12 mouse cellular contexts compared by ENCODE assay signal in the genomic region with DNA sequence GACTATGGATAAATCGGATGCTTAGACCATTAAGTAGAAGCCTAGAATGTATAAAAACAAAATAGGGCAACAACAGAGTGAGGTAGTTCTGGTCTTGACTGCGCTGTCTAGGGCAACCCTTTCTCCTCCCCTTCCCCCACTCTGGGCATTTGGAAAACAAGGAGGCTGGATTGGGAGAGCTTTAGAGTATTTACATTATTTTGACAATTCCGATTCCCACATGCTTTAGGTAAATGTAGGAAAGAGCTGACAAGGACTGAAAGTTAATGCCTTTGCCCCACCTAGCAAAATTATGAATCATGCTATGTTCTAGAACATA. TPM values are rescaled to one million over a fixed set of nuclear protein-coding genes. Genes with fewer than 3 reads are reported as not detected.
DNase-seq lines count a peak whose midpoint lies in the region; ATAC-seq and TF ChIP-seq lines count a peak whose summit lies in the region.
"Had no signal": no experiment of that assay in that cellular context is flagged by ENCODE, and none has a peak within 500 bp of the region (broad histone marks: within the 10 kb centered on the region; RNA-seq: fewer than 3 reads in every experiment).

No protein-coding gene starts in this region.

- H3K4me1 ChIP-seq in hindbrain, embryonic 12.5 days: peaks cover 13% of the 10 kb centered on the region
- H3K4me1 ChIP-seq in hindbrain, embryonic 14.5 days (replicated peaks; ENCODE audit: control insufficient read depth, insufficient read depth, low read length): 0 out of 2 replicates have a peak, but pooled peaks cover 3% of the 10 kb centered on the region
- H3K4me1 ChIP-seq in CH12.LX (ENCODE audit: control insufficient read depth in 1 of 2, insufficient read depth in 2 of 2): peaks cover 10 to 35% of the 10 kb centered on the region in 2 experiments
- H3K4me1 ChIP-seq in limb, embryonic 13.5 days: peaks cover 18% of the 10 kb centered on the region

- TF ChIP-seq EP300 in CH12.LX (IDR thresholded peaks at IDR 0.05; ENCODE audit: low read length): no peak

- 0 out of 2 replicates have a peak, but pooled peaks cover 3% of the 10 kb centered on the region for H3K27me3 ChIP-seq in hindbrain, embryonic 12.5 days
- H3K27me3 ChIP-seq in hindbrain, embryonic 14.5 days (ENCODE audit: control insufficient read depth, insufficient read depth, low read length): no peaks in the 10 kb centered on the region; the same call in 1 of the 2 replicates
- H3K27me3 ChIP-seq in CH12.LX (replicated peaks): peaks cover 5% of the 10 kb centered on the region
- no peaks in the 10 kb centered on the region for H3K27me3 ChIP-seq in limb, embryonic 13.5 days
- H3K27me3 ChIP-seq: liver, embryonic 13.5 days had no signal

- 52% methylated on average over 3 of the region's 3 CpGs for WGBS in hindbrain, embryonic 12.5 days
- WGBS in hindbrain, embryonic 14.5 days: 61% methylated on average over 3 of the region's 3 CpGs
- 48% methylated on average over 3 of the region's 3 CpGs for WGBS in limb, embryonic 13.5 days

- peak overlapping the region; percentile 26 for H3K4me2 ChIP-seq in hindbrain, embryonic 12.5 days (replicated peaks)
- no peak overlapping the region for H3K4me2 ChIP-seq in hindbrain, embryonic 14.5 days (replicated peaks)
- H3K4me2 ChIP-seq in CH12.LX (ENCODE audit: insufficient read depth, low read depth, poor library complexity, severe bottlenecking): peak overlapping the region; percentile 73; the same call in 1 of the 2 replicates
- H3K4me2 ChIP-seq in limb, embryonic 13.5 days (replicated peaks): peak overlapping the region; percentile 47
- H3K4me2 ChIP-seq: liver, embryonic 13.5 days had no signal

- no peak overlapping the region for H3K4me3 ChIP-seq in hindbrain, embryonic 12.5 days
- H3K4me3 ChIP-seq in hindbrain, embryonic 14.5 days (replicated peaks; ENCODE audit: low read length): no peak overlapping the region
- no peak overlapping the region for H3K4me3 ChIP-seq in CH12.LX (replicated peaks in 1 of 3; ENCODE audit: low read depth in 2 of 3, low read length in 2 of 3, poor library complexity in 1 of 3)
- H3K4me3 ChIP-seq in limb, embryonic 13.5 days: no peak overlapping the region
- H3K4me3 ChIP-seq: heart, embryonic 10.5 days; layer of hippocampus, adult 2 months; liver, embryonic 13.5 days had no signal

- TF ChIP-seq CTCF in CH12.LX (conservative IDR thresholded peaks at IDR 0.05 in 1 of 2, IDR thresholded peaks at IDR 0.05 in 1 of 2; ENCODE audit: low read depth in 2 of 2, low read length in 2 of 2): no peak

- H3K79me2 ChIP-seq in CH12.LX (replicated peaks; ENCODE audit: control insufficient read depth, extremely low read depth, insufficient read depth, poor library complexity, severe bottlenecking): no peaks in the 10 kb centered on the region

- no peak overlapping the region for H3K9ac ChIP-seq in hindbrain, embryonic 12.5 days
- no peak overlapping the region for H3K9ac ChIP-seq in hindbrain, embryonic 14.5 days
- no peak overlapping the region for H3K9ac ChIP-seq in CH12.LX (ENCODE audit: insufficient read depth, low read depth)
- no peak overlapping the region for H3K9ac ChIP-seq in limb, embryonic 13.5 days
- H3K9ac ChIP-seq: liver, embryonic 13.5 days had no signal

- H3K36me3 ChIP-seq in hindbrain, embryonic 12.5 days: no peaks in the 10 kb centered on the region
- H3K36me3 ChIP-seq in hindbrain, embryonic 14.5 days (replicated peaks; ENCODE audit: control insufficient read depth, insufficient read depth): no peaks in the 10 kb centered on the region
- no peaks in the 10 kb centered on the region for H3K36me3 ChIP-seq in CH12.LX (replicated peaks in 1 of 2; ENCODE audit: control insufficient read depth in 1 of 2, insufficient read depth in 1 of 2, low read length in 1 of 2)
- no peaks in the 10 kb centered on the region for H3K36me3 ChIP-seq in limb, embryonic 13.5 days
- H3K36me3 ChIP-seq: heart, embryonic 10.5 days; liver, embryonic 13.5 days had no signal

- no peak for ATAC-seq in hindbrain, embryonic 12.5 days (ENCODE audit: low FRiP score)
- ATAC-seq in hindbrain, embryonic 14.5 days (ENCODE audit: low FRiP score): no peak
- no peak for ATAC-seq in limb, embryonic 13.5 days (ENCODE audit: low FRiP score, low read depth)

- in situ Hi-C loops in CH12.LX (cut with MboI; ENCODE audit: low pct_ligation_motif_present, low pct_unique_long_range_greater_than_20kb, low sequenced_read_pairs): no loop called here

- no peak overlapping the region for H3K27ac ChIP-seq in hindbrain, embryonic 12.5 days
- no peak overlapping the region for H3K27ac ChIP-seq in hindbrain, embryonic 14.5 days
- no peak overlapping the region for H3K27ac ChIP-seq in CH12.LX (ENCODE audit: insufficient read depth, low read depth)
- no peak overlapping the region for H3K27ac ChIP-seq in limb, embryonic 13.5 days
- H3K27ac ChIP-seq: layer of hippocampus, adult 2 months; liver, embryonic 13.5 days had no signal

- no peaks in the 10 kb centered on the region for H3K9me3 ChIP-seq in hindbrain, embryonic 12.5 days (replicated peaks)
- H3K9me3 ChIP-seq in hindbrain, embryonic 14.5 days (ENCODE audit: control insufficient read depth, low read length): no peaks in the 10 kb centered on the region
- no peaks in the 10 kb centered on the region for H3K9me3 ChIP-seq in CH12.LX (replicated peaks; ENCODE audit: low read length)
- H3K9me3 ChIP-seq in limb, embryonic 13.5 days: no peaks in the 10 kb centered on the region
- H3K9me3 ChIP-seq: heart, embryonic 10.5 days; liver, embryonic 13.5 days had no signal

- dilution Hi-C loops in CH12.LX (cut with MboI; ENCODE audit: extremely low pct_ligation_motif_present, extremely low pct_unique_long_range_greater_than_20kb, low sequenced_read_pairs): no loop called here

- no peak for DNase-seq in hindbrain, embryonic 14.5 days (ENCODE audit: low spot score)
- no peak for DNase-seq in CH12.LX (ENCODE audit: extremely low read depth)
- peak; percentile 28 for DNase-seq in embryo, embryonic 9.5 days (ENCODE audit: extremely low spot score)
- no peak for DNase-seq in layer of hippocampus, postnatal 14 days (ENCODE audit: low spot score in 2 of 2)
- DNase-seq in right cerebral cortex, postnatal 25 days: no peak
- DNase-seq in cerebellum, adult 11 months: no peak
- DNase-seq: liver, embryonic 13.5 days; thymus, postnatal 14 days had no signal

- no peak for TF ChIP-seq RAD21 in CH12.LX (IDR thresholded peaks at IDR 0.05; ENCODE audit: low read depth, low read length)

- no peak for TF ChIP-seq POLR2A in CH12.LX (IDR thresholded peaks at IDR 0.05; ENCODE audit: low read depth, low read length)

TF ChIP-seq in CH12.LX, 34 proteins besides CTCF, POLR2A, EP300 and RAD21:
- TF ChIP-seq GABPA (IDR thresholded peaks at IDR 0.05; ENCODE audit: insufficient replicate concordance, low read depth, low read length): no peak
- no peak for TF ChIP-seq SIN3A (IDR thresholded peaks at IDR 0.05; ENCODE audit: low read length)
- no peak for TF ChIP-seq JUND (conservative IDR thresholded peaks at IDR 0.05; ENCODE audit: low read depth, low read length)
- TF ChIP-seq JUN (IDR thresholded peaks at IDR 0.05; ENCODE audit: insufficient read depth, low read depth, low read length): no peak
- no peak for TF ChIP-seq CHD2 (IDR thresholded peaks at IDR 0.05; ENCODE audit: low read length)
- no peak for TF ChIP-seq NELFE (IDR thresholded peaks at IDR 0.05; ENCODE audit: low read depth, low read length)
- TF ChIP-seq E2F4 (IDR thresholded peaks at IDR 0.05; ENCODE audit: insufficient replicate concordance, low read depth, low read length): no peak
- TF ChIP-seq KAT2A (IDR thresholded peaks at IDR 0.05; ENCODE audit: insufficient replicate concordance, low read length): no peak
- no peak for TF ChIP-seq NRF1 (IDR thresholded peaks at IDR 0.05; ENCODE audit: low read depth, low read length)
- TF ChIP-seq MXI1 (IDR thresholded peaks at IDR 0.05; ENCODE audit: low read depth, low read length): no peak
- TF ChIP-seq IRF4 (IDR thresholded peaks at IDR 0.05; ENCODE audit: low read depth, low read length): no peak
- no peak for TF ChIP-seq TCF12 (IDR thresholded peaks at IDR 0.05; ENCODE audit: low read depth, low read length)

RNA-seq across cellular contexts. Expression of a gene that starts 7.4 kb away (rescaled TPM):
- 168 and 186 TPM in 2 replicates for polyA plus RNA-seq in hindbrain, embryonic 12.5 days (2016; fragmentation: Nextera tagmentation; extraction: Ambion mirVana)
- 113 and 120 TPM in 2 replicates for polyA plus RNA-seq in hindbrain, embryonic 14.5 days (2014; fragmentation: Nextera tagmentation; extraction: Ambion mirVana)
- total RNA-seq in CH12.LX (2012; rRNA removed) (167 and 184 TPM in 2 replicates), CH12.LX (2014; rRNA removed) (212 and 233 TPM in 2 replicates)
- polyA plus RNA-seq in CH12.LX (2012; ENCODE audit: insufficient read length, low read depth): 261 and 316 TPM in 2 replicates
- 185 and 190 TPM in 2 replicates for polyA plus RNA-seq in limb, embryonic 13.5 days (2015; fragmentation: Nextera tagmentation; extraction: Ambion mirVana)
- 10 to 100 TPM; 68.5 to 69.9 TPM for total RNA-seq in layer of hippocampus, postnatal 14 days (2021)

RNA-seq across cellular contexts. Expression of a gene that starts 15.2 kb away (rescaled TPM):
- 0.21 TPM in 1 of 2 replicates, not detected in the other for polyA plus RNA-seq in hindbrain, embryonic 12.5 days (2016; fragmentation: Nextera tagmentation; extraction: Ambion mirVana)
- not detected in 2 replicates for polyA plus RNA-seq in hindbrain, embryonic 14.5 days (2014; fragmentation: Nextera tagmentation; extraction: Ambion mirVana)
- total RNA-seq in CH12.LX (2012; rRNA removed) (not detected in 2 replicates), CH12.LX (2014; rRNA removed) (not detected in 2 replicates)
- not detected in 2 replicates for polyA plus RNA-seq in CH12.LX (2012; ENCODE audit: insufficient read length, low read depth)
- polyA plus RNA-seq in limb, embryonic 13.5 days (2015; fragmentation: Nextera tagmentation; extraction: Ambion mirVana): not detected in 2 replicates
- not detected for total RNA-seq in layer of hippocampus, postnatal 14 days (2021)
- total RNA-seq: layer of hippocampus, adult 2 months had no signal
- polyA plus RNA-seq: liver, embryonic 13.5 days had no signal
